Mouse (Mus musculus) ovary, postnatal 36 days (tissue): ENCODE measurements around the gene Zfp541.

Source experiments
- DNase-seq: peaks from one replicate; pipeline ENCODE4 v3.0.0; 2022; ENCODE audit warnings: low spot score, mixed read lengths

Gene Zfp541

GRCm38 (mm10) chr7:16128899-16129298 is 67.3 kb downstream of the Zfp541 start:
- DNase-seq: no peak

- peak; percentile 64 for DNase-seq
Measured at GRCm38 (mm10) chr7:16129421-16129845, 67.8 kb downstream of the Zfp541 start, which contains the start of gene Slc8a2. TSS of gene Slc8a2 (plus strand) at chr7:16129826.

- DNase-seq: peak; percentile 22
Measured at GRCm38 (mm10) chr7:16129846-16130691, 68.5 kb downstream of the Zfp541 start.

- DNase-seq: no peak
Measured at GRCm38 (mm10) chr7:16130956-16131634, 69.5 kb downstream of the Zfp541 start.

GRCm38 (mm10) chr7:16132161-16132581 is 70.6 kb downstream of the Zfp541 start:
- DNase-seq: no peak

- DNase-seq: no peak
Measured at GRCm38 (mm10) chr7:16132926-16133325, 71.3 kb downstream of the Zfp541 start.

GRCm38 (mm10) chr7:16133691-16134090 is 72.1 kb downstream of the Zfp541 start:
- DNase-seq: no peak

GRCm38 (mm10) chr7:16134951-16135392 is 73.4 kb downstream of the Zfp541 start:
- no peak for DNase-seq
